Mouse (Mus musculus): ENCODE measurements around the gene Tppp2. TPM values are rescaled to one million over a fixed set of nuclear protein-coding genes. Genes with fewer than 3 reads are reported as not detected.

Gene Tppp2
- polyA plus RNA-seq (2017; shearing (Covaris generic)): not detected

DNA sequence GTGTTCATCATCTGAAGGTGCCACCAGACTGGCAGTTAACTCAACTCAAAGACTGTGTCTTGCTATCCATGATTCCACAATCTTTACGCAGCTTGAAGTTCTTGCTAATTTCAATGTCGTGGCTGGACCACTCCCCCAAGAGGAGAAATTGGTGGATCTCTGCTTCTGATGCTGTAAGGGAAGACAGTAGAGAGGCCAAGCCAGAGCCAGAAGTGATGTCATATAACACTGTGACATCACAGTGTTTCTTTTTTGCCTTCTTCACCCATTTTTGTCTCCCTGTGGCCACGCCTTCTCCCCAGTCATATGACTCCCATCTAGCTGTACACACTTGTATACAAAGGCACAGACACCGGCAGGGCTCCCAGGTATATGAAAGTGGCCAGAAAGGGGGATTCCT lies at the start of gene Tppp2:
Gene Tppp2 (plus strand): TSS at position 301 of the 400 bp plus-strand sequence.
- ATAC-seq: no peak

DNA sequence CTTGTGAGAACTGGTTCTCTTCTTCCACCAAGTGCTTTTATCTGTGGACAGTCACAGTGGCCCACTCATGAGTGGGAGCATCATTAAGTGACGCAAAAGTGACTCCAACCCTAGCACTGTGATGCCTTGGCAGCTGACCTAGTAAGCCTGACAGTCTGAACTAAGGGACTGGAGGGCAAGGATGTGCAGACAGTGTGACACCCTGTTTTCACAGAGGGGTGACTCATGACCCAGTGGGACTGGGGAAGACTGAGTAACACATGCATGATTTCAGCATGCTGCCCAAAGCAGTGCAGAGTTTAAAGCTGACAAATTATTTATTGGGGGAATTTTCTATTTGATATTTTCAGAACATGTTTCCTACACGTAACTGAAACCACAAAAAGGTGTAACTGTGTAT lies 47.5 kb upstream of the Tppp2 start:
- peak; percentile 26 for ATAC-seq

DNA sequence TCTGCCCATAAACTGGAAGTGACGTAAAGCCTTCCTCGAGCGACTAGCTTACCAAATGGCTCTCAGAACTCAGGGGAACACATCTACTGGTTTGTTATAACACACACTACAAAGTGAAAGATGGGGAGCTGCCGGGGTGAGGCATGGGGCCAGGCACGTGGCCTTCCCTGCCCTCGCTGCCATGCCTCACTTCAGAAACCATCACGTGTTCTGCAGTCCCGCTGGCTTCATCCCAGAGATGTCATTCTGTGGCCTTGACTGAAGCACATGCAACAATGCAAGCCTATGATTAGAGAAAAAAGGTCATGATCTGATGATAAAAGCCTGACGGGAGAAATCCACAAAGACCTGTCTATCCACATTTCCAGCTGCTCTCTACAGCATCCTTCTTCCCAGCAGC lies 46.5 kb upstream of the Tppp2 start:
- ATAC-seq: no peak

DNA sequence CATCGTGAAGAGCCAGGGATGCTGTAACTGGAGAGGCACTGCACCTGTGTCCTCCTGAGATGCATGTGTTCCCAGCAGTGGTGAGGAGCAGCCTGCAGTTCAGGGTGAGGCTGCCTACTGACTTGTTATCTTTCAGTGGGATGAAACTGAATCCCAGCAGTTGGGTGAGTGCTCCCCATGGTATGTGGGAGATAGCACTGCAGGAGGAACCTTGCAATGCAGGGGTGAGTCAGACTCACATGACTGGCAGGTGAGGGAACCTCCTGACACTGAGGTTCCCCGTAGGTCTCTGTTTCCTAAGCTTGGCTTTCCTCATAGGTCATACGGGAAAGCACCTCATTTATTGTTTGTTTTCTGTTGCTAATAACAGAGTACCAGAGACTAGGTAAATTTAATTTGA lies 40.7 kb upstream of the Tppp2 start:
- no peak for ATAC-seq

DNA sequence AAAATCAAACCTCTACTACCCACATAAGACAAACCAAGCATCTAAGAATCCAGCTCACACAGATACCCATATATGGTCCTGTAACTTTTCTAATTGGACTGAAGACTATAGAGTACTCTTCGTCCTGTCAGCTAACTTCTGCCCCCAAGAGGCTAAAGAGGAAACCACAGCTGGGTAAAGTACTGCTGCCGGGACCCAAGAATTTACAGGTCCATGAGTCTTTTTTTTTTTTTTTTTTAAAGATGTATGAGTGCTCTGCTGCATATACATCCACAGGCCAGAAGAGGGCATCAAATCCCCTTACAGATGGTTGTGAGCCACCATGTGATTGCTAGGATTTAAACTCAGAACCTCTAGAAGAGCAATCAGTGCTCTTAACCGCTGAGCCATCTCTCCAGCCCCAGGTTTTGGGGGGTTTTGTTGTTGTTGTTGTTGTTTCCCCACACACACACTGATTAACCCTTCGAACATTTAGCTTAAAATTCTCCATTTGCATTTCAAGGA lies 34.6 kb upstream of the Tppp2 start:
- peak; percentile 66 for ATAC-seq

DNA sequence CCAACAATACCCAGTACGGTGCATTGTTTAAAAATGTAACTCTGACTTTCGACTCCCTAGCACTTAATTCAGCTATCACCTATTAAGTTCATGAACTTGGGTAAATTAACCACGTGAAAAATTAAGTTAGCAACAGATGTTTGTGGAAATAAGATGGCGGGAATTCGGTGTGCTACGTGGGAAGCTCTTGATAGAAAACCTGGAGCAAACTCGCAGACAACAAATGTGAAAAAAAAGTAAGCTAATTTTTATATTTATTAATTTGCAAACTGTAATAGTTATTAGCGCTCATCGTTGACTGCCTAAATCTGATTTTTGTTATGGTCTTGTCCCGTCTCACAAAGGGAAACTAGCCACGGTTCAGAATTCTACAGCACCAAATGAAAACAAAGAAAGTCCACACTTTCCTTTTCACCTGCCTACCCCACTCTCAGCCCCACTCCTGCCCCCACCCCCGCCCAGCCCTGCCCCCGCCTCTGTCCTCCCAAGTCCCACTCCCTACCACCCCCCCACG lies 34.1 kb upstream of the Tppp2 start:
- no peak for ATAC-seq

DNA sequence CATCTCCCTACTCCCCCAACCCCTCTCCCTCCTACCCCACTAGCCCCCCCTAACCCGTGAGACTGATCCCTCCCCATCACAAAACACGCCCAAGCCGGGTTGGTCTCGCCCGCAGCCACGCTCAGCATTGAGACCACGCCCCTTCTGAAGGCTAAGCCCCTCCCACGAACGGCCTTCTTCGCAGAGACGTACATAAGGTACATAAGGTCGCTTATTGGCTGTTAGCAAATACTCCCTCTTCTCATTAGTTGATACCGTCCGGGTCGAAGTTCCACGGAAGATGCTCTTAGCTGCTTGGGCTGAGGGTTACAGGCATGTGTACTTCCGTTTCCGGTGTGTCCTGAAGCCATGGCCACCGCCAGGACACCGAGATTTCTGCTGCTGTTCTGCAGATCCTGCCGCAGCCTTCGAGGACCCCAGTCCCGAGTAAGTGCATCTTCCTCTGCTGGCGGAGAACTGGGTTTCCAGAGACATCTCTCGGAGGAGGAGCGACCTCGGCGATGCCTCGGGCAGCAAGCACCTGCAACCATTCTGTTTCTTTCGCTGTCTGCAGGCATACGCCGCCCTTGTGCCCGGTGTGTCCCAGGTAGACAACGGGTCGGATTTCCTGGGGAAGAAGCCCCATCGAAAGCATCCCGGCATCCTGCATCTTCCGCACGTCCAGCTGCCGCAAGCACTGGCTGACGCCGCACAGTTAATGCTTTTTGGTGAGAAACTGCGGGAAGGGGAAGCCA lies 33.5 kb upstream of the Tppp2 start, which contains the start of gene Mettl17:
Gene Mettl17 (plus strand): TSS at position 245 of the 734 bp plus-strand sequence.
- peak; percentile 92 for ATAC-seq

DNA sequence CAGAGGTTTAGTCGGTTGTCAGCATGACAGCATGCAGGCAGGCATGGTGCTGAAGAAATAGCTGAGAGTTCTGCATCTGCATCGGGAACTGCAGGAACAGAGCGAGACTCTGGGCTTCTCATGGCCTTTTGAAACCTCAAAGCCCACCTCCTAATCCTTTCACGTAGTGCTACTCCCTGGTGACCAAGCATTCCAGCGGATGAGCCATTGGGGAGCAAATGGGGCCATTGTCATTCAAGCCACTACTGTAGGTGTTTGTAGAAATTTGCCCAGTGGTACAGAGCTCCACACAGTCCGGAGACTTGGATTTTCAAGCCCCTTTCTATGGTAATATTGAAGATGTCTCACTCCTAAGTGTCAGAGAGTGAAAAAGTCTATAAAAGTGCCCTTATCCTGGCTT lies 32.2 kb upstream of the Tppp2 start:
- ATAC-seq: no peak

DNA sequence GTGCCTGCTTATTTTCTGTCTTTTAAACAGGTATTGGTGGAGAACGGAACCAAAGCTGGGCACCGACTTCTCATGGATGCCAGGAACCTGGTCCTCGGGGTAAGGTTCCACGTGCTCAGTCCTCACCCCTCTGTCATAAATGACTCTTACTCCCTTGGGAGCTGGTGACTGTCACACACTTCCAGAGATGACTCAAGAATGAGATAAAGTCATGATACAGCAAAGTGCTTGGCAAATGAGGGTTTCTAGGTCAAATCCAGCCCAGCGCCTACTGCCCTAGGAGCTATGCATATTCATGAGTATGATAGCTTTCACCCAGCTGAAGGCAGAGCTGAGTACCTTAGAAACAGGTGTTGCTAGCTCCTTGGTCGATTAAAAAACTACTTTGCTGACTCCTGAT lies 28.4 kb upstream of the Tppp2 start:
- no peak for ATAC-seq

DNA sequence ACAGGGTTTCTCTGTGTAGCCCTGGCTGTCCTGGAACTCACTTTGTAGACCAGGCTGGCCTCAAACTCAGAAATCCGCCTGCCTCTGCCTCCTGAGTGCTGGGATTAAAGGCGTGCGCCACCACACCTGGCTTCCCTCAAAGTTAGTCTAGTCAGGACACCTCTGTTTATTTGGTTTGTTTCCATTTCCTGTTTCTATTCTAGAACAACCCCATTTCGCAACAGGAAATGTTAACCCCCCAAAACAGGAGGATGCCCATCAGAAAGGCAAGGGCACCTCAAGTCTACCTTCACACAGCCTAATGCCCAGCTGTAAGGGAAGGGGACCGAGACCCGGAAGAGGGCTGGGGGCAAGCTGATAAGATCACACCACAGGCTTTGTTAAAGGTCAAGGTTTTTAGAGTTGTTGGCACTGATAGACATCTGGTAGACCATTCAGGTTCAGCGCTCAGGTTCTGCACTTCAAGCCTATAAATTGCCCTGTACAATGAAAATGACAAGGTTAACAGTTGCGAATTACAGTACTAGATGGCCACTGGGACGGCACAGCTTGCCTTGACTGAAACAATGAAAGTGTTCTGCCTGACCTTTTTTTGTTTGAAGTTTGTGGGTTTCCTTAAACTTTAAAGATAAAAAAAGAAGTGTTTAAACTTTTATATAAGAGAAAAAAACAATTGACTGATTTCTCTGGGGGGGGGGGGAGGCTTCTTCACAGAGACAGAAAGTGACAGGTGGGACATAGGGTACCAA lies 25.9 kb upstream of the Tppp2 start, which contains the start of gene Slc39a2:
Gene Slc39a2 (plus strand): TSS at position 699 of the 749 bp plus-strand sequence.
- ATAC-seq: peak; percentile 75

DNA sequence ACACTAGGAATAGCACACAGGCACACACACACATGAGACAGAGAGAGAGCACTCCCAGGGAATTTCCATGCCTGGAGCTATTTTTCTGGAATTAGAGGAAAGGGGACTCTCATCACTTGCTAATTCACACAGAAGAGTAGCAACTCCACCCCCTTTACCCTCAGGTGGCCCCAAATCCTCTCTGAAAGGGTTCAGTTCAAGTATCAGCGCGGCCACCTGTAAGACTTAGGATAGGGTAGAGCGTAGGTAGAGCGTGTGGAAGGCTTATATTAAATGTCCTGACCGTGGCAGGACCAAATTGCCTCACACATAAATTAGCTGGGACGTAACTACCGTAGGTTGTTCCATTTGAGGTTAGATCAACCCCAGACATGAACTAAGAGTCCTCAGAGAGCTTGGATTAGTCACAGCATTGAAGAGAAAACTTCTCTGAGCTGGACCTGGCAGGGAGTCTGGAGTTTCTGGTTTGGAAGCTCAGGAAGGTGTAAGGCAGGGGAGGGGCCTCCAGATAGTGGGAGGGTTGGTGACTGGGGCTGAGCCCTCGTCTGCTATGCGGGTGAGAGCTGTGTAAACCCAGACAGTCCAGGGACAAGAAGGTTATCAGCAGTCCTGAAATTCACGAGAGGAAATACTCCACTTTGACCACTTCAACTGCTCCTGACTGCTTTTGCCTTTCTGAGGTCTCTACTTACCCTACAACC lies 25.0 kb upstream of the Tppp2 start:
- ATAC-seq: no peak

DNA sequence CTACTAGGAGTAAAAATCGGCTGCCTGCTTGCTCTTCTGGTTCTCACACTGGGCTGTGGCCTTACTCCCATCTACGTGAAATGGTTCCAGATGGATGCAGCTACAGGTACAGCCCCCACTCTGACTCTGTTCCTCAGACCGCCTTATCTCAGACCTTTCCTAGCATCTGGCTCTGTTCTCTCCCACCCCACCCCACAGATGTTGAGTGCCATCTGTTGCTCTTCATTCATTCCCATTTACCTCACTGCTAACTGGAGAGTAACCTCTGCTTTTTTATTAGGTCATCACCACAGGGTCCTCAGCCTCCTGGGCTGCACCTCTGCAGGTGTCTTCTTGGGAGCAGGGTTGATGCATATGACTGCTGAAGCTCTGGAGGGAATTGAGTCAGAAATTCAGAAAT lies 24.4 kb upstream of the Tppp2 start:
- no peak for ATAC-seq

DNA sequence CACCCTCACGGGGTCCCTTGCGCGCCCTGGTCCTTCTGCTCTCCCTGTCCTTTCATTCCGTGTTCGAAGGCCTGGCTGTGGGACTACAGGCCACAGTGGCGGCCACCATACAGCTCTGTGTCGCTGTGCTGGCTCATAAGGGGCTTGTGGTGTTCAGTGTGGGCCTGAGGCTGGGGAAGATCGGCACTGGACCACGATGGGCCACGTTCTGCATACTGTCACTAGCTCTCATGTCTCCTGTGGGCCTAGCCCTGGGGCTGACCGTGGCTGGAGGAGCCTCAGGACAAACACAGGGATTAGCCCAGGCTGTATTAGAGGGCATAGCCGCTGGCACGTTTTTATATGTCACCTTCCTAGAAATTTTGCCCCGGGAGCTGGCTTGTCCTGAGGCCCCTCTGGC lies 23.2 kb upstream of the Tppp2 start:
- no peak for ATAC-seq

DNA sequence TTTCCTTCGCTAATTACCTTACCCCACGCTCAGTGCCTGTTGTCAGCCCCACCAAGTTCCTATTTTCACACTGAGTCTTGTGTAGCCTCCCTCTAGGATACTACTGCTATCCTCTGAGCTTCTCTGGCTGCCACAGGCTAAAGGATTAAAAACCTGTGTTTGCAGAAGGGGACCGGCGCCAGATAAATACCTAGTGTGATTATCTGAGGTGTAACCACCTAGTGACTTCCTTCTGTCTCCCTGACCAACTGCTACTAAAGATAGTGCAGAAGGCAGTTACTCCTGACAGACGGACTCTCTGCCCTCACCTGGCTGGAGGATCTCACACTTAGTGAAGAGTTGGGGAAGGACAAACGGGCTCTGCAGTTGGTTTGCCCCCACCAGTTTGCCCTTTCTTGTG lies 22.2 kb upstream of the Tppp2 start:
- no peak for ATAC-seq

DNA sequence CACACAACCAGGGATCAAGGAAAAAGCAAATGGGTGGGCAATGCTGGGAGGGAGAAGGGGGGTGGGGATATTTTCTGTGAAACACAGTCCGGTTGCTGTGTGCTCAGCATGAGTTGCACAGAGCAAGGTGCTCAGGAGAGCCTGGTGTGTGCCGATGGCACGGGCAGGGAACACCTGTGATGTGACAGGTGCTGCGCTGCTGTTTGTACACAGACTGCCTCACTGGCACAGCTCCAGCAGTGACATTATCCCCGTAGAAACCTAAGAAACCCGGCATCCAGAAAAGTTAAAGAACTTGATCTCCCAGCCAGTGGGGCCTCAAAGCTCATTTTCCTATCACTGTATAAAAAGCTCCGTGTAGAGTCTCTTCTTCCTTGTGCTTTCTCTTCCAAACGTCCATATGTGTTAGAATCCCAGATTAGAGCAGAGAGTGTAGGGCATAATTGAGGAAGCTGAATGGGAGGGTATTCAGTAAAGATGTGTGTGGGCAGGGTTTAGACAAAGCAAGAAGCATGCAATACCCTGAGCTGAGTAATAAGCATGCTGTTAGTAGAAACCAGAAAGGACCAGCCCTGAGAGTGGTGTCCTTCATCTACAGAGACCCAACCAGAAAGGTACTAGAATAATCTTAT lies 21.6 kb upstream of the Tppp2 start:
- no peak for ATAC-seq

DNA sequence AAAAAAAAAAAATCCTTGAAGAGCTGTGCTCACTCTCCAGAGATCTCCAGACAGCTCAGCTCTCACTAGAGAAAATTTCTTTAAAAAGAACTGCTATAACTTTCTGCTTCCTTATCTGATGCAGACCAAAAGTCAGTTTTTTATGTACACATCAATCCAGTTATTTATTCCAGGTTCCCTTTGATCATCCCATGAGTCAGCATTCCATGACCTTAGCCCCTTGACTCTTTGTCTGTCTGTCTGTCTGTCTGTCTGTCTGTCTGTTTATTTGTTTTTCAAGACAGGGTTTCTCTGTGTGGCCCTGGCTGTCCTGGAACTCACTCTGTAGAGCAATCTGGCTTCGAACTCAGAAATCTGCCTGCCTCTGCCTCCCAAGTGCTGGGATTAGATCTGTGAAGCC lies 18.9 kb upstream of the Tppp2 start:
- no peak for ATAC-seq

DNA sequence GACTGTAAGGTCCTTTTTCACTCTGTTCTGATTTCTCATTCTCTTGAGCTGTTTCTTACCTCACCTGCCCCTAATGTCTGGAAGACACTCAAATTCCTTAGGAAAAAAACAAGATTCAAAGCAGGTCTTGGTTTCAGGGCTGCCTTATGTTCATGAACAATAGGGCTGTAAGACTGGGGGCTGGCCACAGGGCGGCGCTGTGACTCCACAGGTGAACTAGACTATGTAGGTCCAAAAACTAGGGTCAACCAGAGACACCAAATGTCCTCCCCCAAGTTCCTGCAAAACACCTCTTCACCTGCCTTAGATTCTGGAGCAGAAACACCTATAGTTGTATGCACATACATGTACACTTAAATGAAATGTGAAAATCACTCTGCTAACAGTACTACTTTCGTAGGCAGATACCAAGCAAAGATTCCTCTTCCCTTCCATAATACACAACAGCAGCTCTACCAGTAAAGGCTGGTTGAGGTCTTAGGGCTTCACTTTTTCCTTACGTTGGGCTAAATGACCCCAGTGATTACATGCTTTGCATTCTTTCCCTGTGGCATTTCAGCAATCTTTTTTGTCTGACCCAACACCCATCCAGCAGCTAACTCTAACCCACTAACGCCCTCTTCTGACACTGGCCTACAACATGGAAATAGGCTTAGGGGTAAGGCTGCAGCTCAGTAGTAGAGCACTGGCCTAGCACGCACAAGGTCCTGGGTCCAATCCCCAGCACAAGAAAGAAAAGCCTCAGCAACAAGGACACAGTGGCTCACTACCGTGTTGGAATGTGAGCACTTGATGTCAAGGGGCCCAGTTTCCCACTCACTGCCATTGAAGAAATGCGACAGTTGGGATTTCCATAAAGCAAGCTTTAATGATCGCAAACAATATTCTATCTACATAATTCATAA lies 15.2 kb upstream of the Tppp2 start:
- peak; percentile 91 for ATAC-seq

DNA sequence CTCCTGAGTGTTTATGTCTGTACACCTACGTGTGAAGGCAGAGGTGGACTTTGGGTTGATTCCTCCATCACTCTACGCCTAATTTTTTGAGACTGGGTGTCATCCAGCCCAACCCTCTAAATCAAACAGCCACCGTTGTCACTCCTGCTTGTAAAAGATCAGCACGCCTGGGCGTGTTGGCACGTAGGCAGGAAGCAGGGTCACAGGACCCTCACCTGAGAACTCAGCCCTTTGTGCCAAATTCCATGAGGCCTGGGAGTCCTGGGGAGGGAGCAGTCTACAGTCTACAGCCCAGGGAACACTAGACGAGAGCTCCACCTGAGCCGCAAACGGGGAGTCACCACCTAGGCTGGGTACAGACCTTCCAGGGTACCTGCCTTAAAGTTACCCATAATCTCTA lies 14.4 kb upstream of the Tppp2 start:
- no peak for ATAC-seq

DNA sequence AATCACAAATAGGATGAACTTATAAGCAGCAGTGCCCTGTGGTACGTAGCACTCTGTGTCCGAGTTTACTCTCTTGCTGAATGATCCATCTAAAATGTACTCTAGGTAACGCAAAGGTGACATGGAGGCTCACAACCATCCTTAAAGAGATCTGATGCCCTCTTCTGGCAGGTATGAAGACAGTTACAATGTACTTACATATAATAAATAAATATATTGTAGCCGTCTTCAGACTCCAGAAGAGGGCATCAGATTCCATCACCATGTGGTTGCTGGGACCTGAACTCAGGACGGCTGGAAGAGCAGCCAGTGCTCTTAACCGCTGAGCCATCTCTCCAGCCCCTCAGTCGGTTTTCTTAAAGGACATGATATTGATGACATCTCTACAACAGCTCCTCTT lies 13.5 kb upstream of the Tppp2 start:
- ATAC-seq: peak; percentile 63

DNA sequence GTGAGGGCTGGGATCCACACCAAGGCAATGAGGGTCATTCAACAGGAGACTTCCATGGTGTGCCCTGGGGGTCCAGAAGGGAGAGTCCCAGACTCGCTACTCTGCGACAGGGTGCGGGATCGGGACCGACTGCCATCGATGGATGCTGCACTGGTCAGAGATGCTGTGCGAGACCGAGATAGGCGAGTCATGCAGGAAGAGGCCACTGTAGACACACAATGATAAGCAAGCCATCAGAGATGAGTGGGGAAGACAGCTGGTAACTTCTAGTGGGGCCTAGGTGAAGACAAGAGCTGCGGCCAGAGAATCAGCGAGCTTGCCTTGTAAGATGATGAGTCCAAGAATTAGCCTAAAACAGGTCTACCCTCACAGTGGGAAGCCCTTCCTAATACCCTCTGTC lies 12.1 kb upstream of the Tppp2 start:
- ATAC-seq: no peak

DNA sequence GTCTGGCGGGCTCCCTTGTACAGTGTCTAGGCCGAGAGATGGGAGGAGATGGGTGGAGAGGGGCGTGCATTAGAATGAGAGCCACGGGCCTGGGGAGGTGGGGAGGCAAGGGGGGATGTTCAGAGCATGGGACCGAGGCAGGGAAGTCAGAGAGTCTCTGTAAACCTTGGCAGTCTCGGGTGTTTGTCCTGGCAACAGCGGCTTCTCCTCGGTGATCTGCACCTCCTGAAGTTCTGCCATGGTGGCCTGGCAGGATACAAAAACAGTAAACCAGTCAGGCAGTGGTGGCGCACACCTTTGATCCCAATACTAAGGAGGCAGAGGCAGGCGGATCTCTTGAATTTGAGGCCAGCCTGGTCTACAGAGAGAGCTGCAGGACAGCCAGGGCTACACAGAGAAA lies 6.9 kb upstream of the Tppp2 start:
- no peak for ATAC-seq

Data from CD4-positive, CD25-positive, alpha-beta regulatory T cell, adult 4 months (primary cell).